Mouse (Mus musculus) gastrocnemius, postnatal 36 days (tissue): ENCODE measurements around the gene Rpa2. TPM values are rescaled to one million over a fixed set of nuclear protein-coding genes. Genes with fewer than 3 reads are reported as not detected.
A peak's percentile ranks its signal among the peaks of the same experiment; 100 is the strongest.

ENCODE experiments used
- DNase-seq, 2 experiments: peaks; one replicate each; pipeline ENCODE4 v3.0.0; 2022
- intact Hi-C: fragments of 180-260 bp; cut with DNase I; formaldehyde crosslinking; loops from one replicate; pipeline ENCODE4 v1.15.1; 2025
- total RNA-seq, 2 experiments: library from RNA; stranded (reverse); gene quantifications; 2 replicates each; pipeline ENCODE4 v1.2.3; 2021

The Rpa2 gene
- total RNA-seq, 2 experiments from 2014 or later = 13.8 to 14.7 TPM

- intact Hi-C loops = no loop called here
- DNase-seq = no peak
These were observed 31.7 kb downstream of the Rpa2 start for GRCm38 (mm10) chr4:132799845-132800244.

- DNase-seq = no peak
- intact Hi-C loops = no loop called here
These were observed 33.3 kb downstream of the Rpa2 start for GRCm38 (mm10) chr4:132801176-132802077.

GRCm38 (mm10) chr4:132802171-132802637, 34.1 kb downstream of the Rpa2 start:
- intact Hi-C loops = no loop called here
- DNase-seq = peak in 1 of 2 experiments; percentile 34

GRCm38 (mm10) chr4:132803212-132803611, 35.1 kb downstream of the Rpa2 start:
- DNase-seq = no peak

GRCm38 (mm10) chr4:132803876-132804275, 35.7 kb downstream of the Rpa2 start:
- no peak for DNase-seq
- intact Hi-C loops = no loop called here

More at GRCm38 (mm10) chr4:132803212-132803611, 35.1 kb downstream of the Rpa2 start:
- intact Hi-C loops = no loop called here

GRCm38 (mm10) chr4:132804331-132804730, 36.2 kb downstream of the Rpa2 start:
- DNase-seq = no peak
- intact Hi-C loops = no loop called here

GRCm38 (mm10) chr4:132805146-132805545, 37.0 kb downstream of the Rpa2 start:
- DNase-seq = no peak

GRCm38 (mm10) chr4:132805599-132806197, 37.6 kb downstream of the Rpa2 start:
- no peak for DNase-seq
- intact Hi-C loops = no loop called here

More at GRCm38 (mm10) chr4:132805146-132805545, 37.0 kb downstream of the Rpa2 start:
- intact Hi-C loops = no loop called here

GRCm38 (mm10) chr4:132806620-132807191, 38.6 kb downstream of the Rpa2 start:
- intact Hi-C loops = no loop called here

GRCm38 (mm10) chr4:132807771-132808641, 39.9 kb downstream of the Rpa2 start:
- no peak for DNase-seq
- intact Hi-C loops = no loop called here

More at GRCm38 (mm10) chr4:132806620-132807191, 38.6 kb downstream of the Rpa2 start:
- DNase-seq = no peak

GRCm38 (mm10) chr4:132809621-132810020, 41.5 kb downstream of the Rpa2 start:
- no peak for DNase-seq
- intact Hi-C loops = no loop called here

- intact Hi-C loops = no loop called here
- DNase-seq = no peak
These were observed 48.3 kb downstream of the Rpa2 start for GRCm38 (mm10) chr4:132816404-132816803.

- intact Hi-C loops = no loop called here
- DNase-seq = no peak
These were observed 48.7 kb downstream of the Rpa2 start for GRCm38 (mm10) chr4:132816855-132817254.

GRCm38 (mm10) chr4:132818442-132818841, 50.3 kb downstream of the Rpa2 start:
- intact Hi-C loops = no loop called here
- no peak for DNase-seq

GRCm38 (mm10) chr4:132823614-132824366, 55.7 kb downstream of the Rpa2 start:
- peak; percentile 56 to 58 for DNase-seq
- intact Hi-C loops = loop anchor here (2.0 kb wide), 1 partner anchor 41 kb away; no protein-coding TSS in a partner anchor
